Mouse (Mus musculus): ENCODE data around the gene B430305J03Rik. TPM values are rescaled to one million over a fixed set of nuclear protein-coding genes. Genes with fewer than 3 reads are reported as not detected.

B430305J03Rik gene
- polyA plus RNA-seq, 1 experiment from 2014 or later, result not detected

- no peak overlapping the region for H3K27ac ChIP-seq (ENCODE audit: low read depth, low read length)
- H3K4me1 ChIP-seq (ENCODE audit: control insufficient read depth, insufficient read depth, low read length), result no peaks in the 10 kb centered on the region
- no peak for ATAC-seq (ENCODE audit: low read depth)
- no peak overlapping the region for H3K4me3 ChIP-seq (ENCODE audit: low read depth, low read length)
- H3K4me2 ChIP-seq (ENCODE audit: low read depth, low read length), result no peak overlapping the region
- H3K9me3 ChIP-seq (ENCODE audit: control insufficient read depth, low read length), result no peaks in the 10 kb centered on the region
- 83% methylated on average over 4 of the region's 4 CpGs for WGBS
- H3K27me3 ChIP-seq (ENCODE audit: control insufficient read depth, insufficient read depth, low read length), result no peaks in the 10 kb centered on the region
- H3K9ac ChIP-seq (replicated peaks; ENCODE audit: low read depth, low read length), result no peak overlapping the region
- no peaks in the 10 kb centered on the region for H3K36me3 ChIP-seq (ENCODE audit: control insufficient read depth, insufficient read depth, low read length)
Observed at GRCm38 (mm10) chr3:61386368-61386767, 20.6 kb upstream of the B430305J03Rik start.

GRCm38 (mm10) chr3:61376001-61376400 lies 10.2 kb upstream of the B430305J03Rik start:
- no peak overlapping the region for H3K9ac ChIP-seq (replicated peaks; ENCODE audit: low read depth, low read length)
- H3K27me3 ChIP-seq (ENCODE audit: control insufficient read depth, insufficient read depth, low read length), result no peaks in the 10 kb centered on the region
- H3K27ac ChIP-seq (ENCODE audit: low read depth, low read length), result no peak overlapping the region
- no peak for ATAC-seq (ENCODE audit: low read depth)
- no peak overlapping the region for H3K4me2 ChIP-seq (ENCODE audit: low read depth, low read length)
- no peaks in the 10 kb centered on the region for H3K36me3 ChIP-seq (ENCODE audit: control insufficient read depth, insufficient read depth, low read length)
- no peak overlapping the region for H3K4me3 ChIP-seq (ENCODE audit: low read depth, low read length)
- WGBS, result 96% methylated on average over 8 of the region's 8 CpGs
- no peaks in the 10 kb centered on the region for H3K4me1 ChIP-seq (ENCODE audit: control insufficient read depth, insufficient read depth, low read length)
- no peaks in the 10 kb centered on the region for H3K9me3 ChIP-seq (ENCODE audit: control insufficient read depth, low read length)

GRCm38 (mm10) chr3:61368446-61368845 lies 2.7 kb upstream of the B430305J03Rik start:
- Histone ChIP-seq H3K9ac (replicated peaks; ENCODE audit: low read depth, low read length) (no peak overlapping the region), H3K4me1 (ENCODE audit: control insufficient read depth, insufficient read depth, low read length) (peaks cover 12% of the 10 kb centered on the region; the same call in 1 of the 2 replicates), H3K27ac (ENCODE audit: low read depth, low read length) (no peak overlapping the region), H3K9me3 (ENCODE audit: control insufficient read depth, low read length) (no peaks in the 10 kb centered on the region), H3K4me3 (ENCODE audit: low read depth, low read length) (no peak overlapping the region), H3K36me3 (ENCODE audit: control insufficient read depth, insufficient read depth, low read length) (no peaks in the 10 kb centered on the region), H3K27me3 (ENCODE audit: control insufficient read depth, insufficient read depth, low read length) (no peaks in the 10 kb centered on the region), H3K4me2 (ENCODE audit: low read depth, low read length) (no peak overlapping the region; the same call in 1 of the 2 replicates)
- no peak for ATAC-seq (ENCODE audit: low read depth)
- 97% methylated on average over 1 of the region's 1 CpGs for WGBS

GRCm38 (mm10) chr3:61364978-61365778 lies 573 bp downstream of the B430305J03Rik start:
- H3K27me3 ChIP-seq (ENCODE audit: control insufficient read depth, insufficient read depth, low read length), result no peaks in the 10 kb centered on the region
- H3K9ac ChIP-seq (replicated peaks; ENCODE audit: low read depth, low read length), result peak overlapping the region; percentile 83
- peak overlapping the region; percentile 96 for H3K4me3 ChIP-seq (ENCODE audit: low read depth, low read length)
- ATAC-seq (ENCODE audit: low read depth), result peak; percentile 21
- no peaks in the 10 kb centered on the region for H3K36me3 ChIP-seq (ENCODE audit: control insufficient read depth, insufficient read depth, low read length)
- H3K4me1 ChIP-seq (ENCODE audit: control insufficient read depth, insufficient read depth, low read length), result peaks cover 12% of the 10 kb centered on the region; the same call in 1 of the 2 replicates
- peak overlapping the region; percentile 66 for H3K4me2 ChIP-seq (ENCODE audit: low read depth, low read length)
- H3K27ac ChIP-seq (ENCODE audit: low read depth, low read length), result peak overlapping the region; percentile 84
- under 1% methylated on average over 68 of the region's 68 CpGs for WGBS
- H3K9me3 ChIP-seq (ENCODE audit: control insufficient read depth, low read length), result no peaks in the 10 kb centered on the region

GRCm38 (mm10) chr3:61364661-61364977 lies 1.1 kb downstream of the B430305J03Rik start:
- H3K27ac ChIP-seq (ENCODE audit: low read depth, low read length), result peak overlapping the region; percentile 84
- peaks cover 12% of the 10 kb centered on the region; the same call in 1 of the 2 replicates for H3K4me1 ChIP-seq (ENCODE audit: control insufficient read depth, insufficient read depth, low read length)
- peak; percentile 50 for ATAC-seq (ENCODE audit: low read depth)
- peak overlapping the region; percentile 83 for H3K9ac ChIP-seq (replicated peaks; ENCODE audit: low read depth, low read length)
- peak overlapping the region; percentile 96 for H3K4me3 ChIP-seq (ENCODE audit: low read depth, low read length)
- no peaks in the 10 kb centered on the region for H3K36me3 ChIP-seq (ENCODE audit: control insufficient read depth, insufficient read depth, low read length)
- no peaks in the 10 kb centered on the region for H3K27me3 ChIP-seq (ENCODE audit: control insufficient read depth, insufficient read depth, low read length)
- peak overlapping the region; percentile 66 for H3K4me2 ChIP-seq (ENCODE audit: low read depth, low read length)
- WGBS, result 0% methylated on average over 30 of the region's 33 CpGs
- no peaks in the 10 kb centered on the region for H3K9me3 ChIP-seq (ENCODE audit: control insufficient read depth, low read length)

- no peaks in the 10 kb centered on the region for H3K27me3 ChIP-seq (ENCODE audit: control insufficient read depth, insufficient read depth, low read length)
- no peaks in the 10 kb centered on the region for H3K36me3 ChIP-seq (ENCODE audit: control insufficient read depth, insufficient read depth, low read length)
- peak overlapping the region; percentile 83 for H3K9ac ChIP-seq (replicated peaks; ENCODE audit: low read depth, low read length)
- peak overlapping the region; percentile 84 for H3K27ac ChIP-seq (ENCODE audit: low read depth, low read length)
- ATAC-seq (ENCODE audit: low read depth), result peak; percentile 93
- peak overlapping the region; percentile 66 for H3K4me2 ChIP-seq (ENCODE audit: low read depth, low read length)
- H3K4me3 ChIP-seq (ENCODE audit: low read depth, low read length), result peak overlapping the region; percentile 96
- H3K4me1 ChIP-seq (ENCODE audit: control insufficient read depth, insufficient read depth, low read length), result peaks cover 12% of the 10 kb centered on the region; the same call in 1 of the 2 replicates
- WGBS, result under 1% methylated on average over 47 of the region's 51 CpGs
- H3K9me3 ChIP-seq (ENCODE audit: control insufficient read depth, low read length), result no peaks in the 10 kb centered on the region
Observed at GRCm38 (mm10) chr3:61363989-61364660, 1.6 kb downstream of the B430305J03Rik start.

- Histone ChIP-seq H3K36me3 (ENCODE audit: control insufficient read depth, insufficient read depth, low read length) (no peaks in the 10 kb centered on the region), H3K4me3 (ENCODE audit: low read depth, low read length) (peak overlapping the region; percentile 96), H3K4me2 (ENCODE audit: low read depth, low read length) (peak overlapping the region; percentile 66), H3K9ac (replicated peaks; ENCODE audit: low read depth, low read length) (peak overlapping the region; percentile 18), H3K4me1 (ENCODE audit: control insufficient read depth, insufficient read depth, low read length) (peaks cover 10% of the 10 kb centered on the region; the same call in 1 of the 2 replicates), H3K9me3 (ENCODE audit: control insufficient read depth, low read length) (no peaks in the 10 kb centered on the region), H3K27me3 (ENCODE audit: control insufficient read depth, insufficient read depth, low read length) (no peaks in the 10 kb centered on the region), H3K27ac (ENCODE audit: low read depth, low read length) (peak overlapping the region; percentile 84; the same call in 1 of the 2 replicates)
- ATAC-seq (ENCODE audit: low read depth), result peak; percentile 93
- WGBS, result under 1% methylated on average over 30 of the region's 30 CpGs
Observed at GRCm38 (mm10) chr3:61363161-61363988, 2.4 kb downstream of the B430305J03Rik start.

GRCm38 (mm10) chr3:61362821-61363160 lies 3.0 kb downstream of the B430305J03Rik start:
- ATAC-seq (ENCODE audit: low read depth), result no peak
- Histone ChIP-seq H3K4me2 (ENCODE audit: low read depth, low read length) (peak overlapping the region; percentile 66), H3K36me3 (ENCODE audit: control insufficient read depth, insufficient read depth, low read length) (no peaks in the 10 kb centered on the region), H3K4me1 (ENCODE audit: control insufficient read depth, insufficient read depth, low read length) (peaks cover 8% of the 10 kb centered on the region; the same call in 1 of the 2 replicates), H3K9ac (replicated peaks; ENCODE audit: low read depth, low read length) (peak overlapping the region; percentile 18), H3K27me3 (ENCODE audit: control insufficient read depth, insufficient read depth, low read length) (no peaks in the 10 kb centered on the region), H3K9me3 (ENCODE audit: control insufficient read depth, low read length) (no peaks in the 10 kb centered on the region), H3K27ac (ENCODE audit: low read depth, low read length) (peak overlapping the region; percentile 41; the same call in 1 of the 2 replicates), H3K4me3 (ENCODE audit: low read depth, low read length) (peak overlapping the region; percentile 96)
- 7% methylated on average over 9 of the region's 9 CpGs for whole genome bisulfite sequencing

All from neural tube, embryonic 14.5 days (tissue).